8 mouse cellular contexts compared by ENCODE assay signal in genomic region chr4:54966161-54966806, GRCm38 (mm10). TPM values are rescaled to one million over a fixed set of nuclear protein-coding genes. Genes with fewer than 3 reads are reported as not detected.
DNase-seq lines count a peak whose midpoint lies in the region; ATAC-seq and TF ChIP-seq lines count a peak whose summit lies in the region.

No protein-coding gene starts in this region.

- 76% methylated on average over 17 of the region's 17 CpGs for WGBS in midbrain, embryonic 13.5 days
- 84% methylated on average over 17 of the region's 17 CpGs for WGBS in midbrain, embryonic 10.5 days
- WGBS in embryonic facial prominence, embryonic 12.5 days: 51% methylated on average over 17 of the region's 17 CpGs
- 33% methylated on average over 17 of the region's 17 CpGs for WGBS in stomach, postnatal 0 days

- no peaks in the 10 kb centered on the region for H3K27me3 ChIP-seq in midbrain, embryonic 13.5 days
- no peaks in the 10 kb centered on the region for H3K27me3 ChIP-seq in midbrain, embryonic 10.5 days (ENCODE audit: low read depth, poor library complexity, severe bottlenecking)
- no peaks in the 10 kb centered on the region for H3K27me3 ChIP-seq in embryonic facial prominence, embryonic 12.5 days
- no peaks in the 10 kb centered on the region for H3K27me3 ChIP-seq in stomach, postnatal 0 days (ENCODE audit: control insufficient read depth, insufficient read depth, low read length)

- H3K36me3 ChIP-seq in midbrain, embryonic 13.5 days: peaks cover 38% of the 10 kb centered on the region
- peaks cover 90% of the 10 kb centered on the region for H3K36me3 ChIP-seq in midbrain, embryonic 10.5 days
- peaks cover 24% of the 10 kb centered on the region; the same call in 1 of the 2 replicates for H3K36me3 ChIP-seq in embryonic facial prominence, embryonic 12.5 days
- no peaks in the 10 kb centered on the region for H3K36me3 ChIP-seq in stomach, postnatal 0 days (ENCODE audit: control insufficient read depth, insufficient read depth, low read length)

- H3K9ac ChIP-seq in midbrain, embryonic 13.5 days (replicated peaks): 0 out of 2 replicates have a peak overlapping the region, but pooled peaks have one; percentile 17
- H3K9ac ChIP-seq in embryonic facial prominence, embryonic 12.5 days: no peak overlapping the region
- H3K9ac ChIP-seq in stomach, postnatal 0 days (ENCODE audit: low read length): peak overlapping the region; percentile 18; the same call in 1 of the 2 replicates

- TF ChIP-seq CTCF in layer of hippocampus, adult 2 months (conservative IDR thresholded peaks at IDR 0.05): no peak
- TF ChIP-seq CTCF in stomach, postnatal 0 days (IDR thresholded peaks at IDR 0.05; ENCODE audit: low read depth): no peak

- H3K9me3 ChIP-seq in midbrain, embryonic 13.5 days: no peaks in the 10 kb centered on the region
- H3K9me3 ChIP-seq in midbrain, embryonic 10.5 days (replicated peaks): no peaks in the 10 kb centered on the region
- no peaks in the 10 kb centered on the region for H3K9me3 ChIP-seq in embryonic facial prominence, embryonic 12.5 days
- no peaks in the 10 kb centered on the region for H3K9me3 ChIP-seq in stomach, postnatal 0 days (ENCODE audit: control insufficient read depth, low read length)

- no peak for TF ChIP-seq EP300 in stomach, postnatal 0 days (optimal IDR thresholded peaks at IDR 0.05)

- peak; percentile 47; the same call in 1 of the 2 replicates for ATAC-seq in midbrain, embryonic 13.5 days
- ATAC-seq in embryonic facial prominence, embryonic 12.5 days (ENCODE audit: insufficient number of reproducible peaks, insufficient read depth, low FRiP score, low TSS enrichment): no peak; the same call in 1 of the 2 replicates
- peak; percentile 80 for ATAC-seq in stomach, postnatal 0 days (ENCODE audit: low FRiP score, low TSS enrichment)

- intact Hi-C loops in heart, postnatal 14 days (cut with DNase I): loop anchor here (2.0 to 5.0 kb wide), 2 partner anchors 17 to 36 kb away; no protein-coding TSS in a partner anchor

- no peak overlapping the region for H3K4me3 ChIP-seq in midbrain, embryonic 13.5 days (replicated peaks)
- no peak overlapping the region for H3K4me3 ChIP-seq in midbrain, embryonic 10.5 days
- H3K4me3 ChIP-seq in embryonic facial prominence, embryonic 12.5 days: no peak overlapping the region
- peak overlapping the region; percentile 48 for H3K4me3 ChIP-seq in layer of hippocampus, adult 2 months
- no peak overlapping the region for H3K4me3 ChIP-seq in stomach, postnatal 0 days (ENCODE audit: low read depth, low read length)

- no peak for DNase-seq in midbrain, embryonic 10.5 days (ENCODE audit: low spot score)
- DNase-seq in heart, postnatal 14 days: peak; percentile 49
- DNase-seq in layer of hippocampus, adult 2 months (ENCODE audit: low spot score in 2 of 2): peak; percentile 53 to 63
- DNase-seq in lung, postnatal 10 days: peak; percentile 82
- DNase-seq in stomach, postnatal 0 days (ENCODE audit: low spot score): peak; percentile 48
- no peak for DNase-seq in testis, postnatal 14 days (ENCODE audit: low spot score)

- peaks cover 64% of the 10 kb centered on the region for H3K4me1 ChIP-seq in midbrain, embryonic 13.5 days (replicated peaks)
- peaks cover 19% of the 10 kb centered on the region; the same call in 1 of the 2 replicates for H3K4me1 ChIP-seq in midbrain, embryonic 10.5 days
- H3K4me1 ChIP-seq in embryonic facial prominence, embryonic 12.5 days: peaks cover 29% of the 10 kb centered on the region
- H3K4me1 ChIP-seq in stomach, postnatal 0 days (replicated peaks; ENCODE audit: control insufficient read depth, insufficient read depth): 0 out of 2 replicates have a peak, but pooled peaks cover 3% of the 10 kb centered on the region

- peak overlapping the region; percentile 47 for H3K27ac ChIP-seq in midbrain, embryonic 13.5 days
- no peak overlapping the region for H3K27ac ChIP-seq in midbrain, embryonic 10.5 days (replicated peaks)
- peak overlapping the region; percentile 54 for H3K27ac ChIP-seq in embryonic facial prominence, embryonic 12.5 days
- peak overlapping the region; percentile 60 for H3K27ac ChIP-seq in layer of hippocampus, adult 2 months
- H3K27ac ChIP-seq in stomach, postnatal 0 days (replicated peaks): peak overlapping the region; percentile 56

- no peak overlapping the region for H3K4me2 ChIP-seq in midbrain, embryonic 13.5 days (replicated peaks)
- 0 out of 2 replicates have a peak overlapping the region, but pooled peaks have one; percentile 9 for H3K4me2 ChIP-seq in embryonic facial prominence, embryonic 12.5 days (replicated peaks)
- H3K4me2 ChIP-seq in stomach, postnatal 0 days (replicated peaks; ENCODE audit: low read depth): peak overlapping the region; percentile 46

RNA-seq across cellular contexts. Expression of gene Zfp462, which starts 21.4 kb away (rescaled TPM):
- 22.6 and 23.1 TPM in 2 replicates for polyA plus RNA-seq in midbrain, embryonic 13.5 days (2015; fragmentation: Nextera tagmentation; extraction: Ambion mirVana)
- polyA plus RNA-seq in midbrain, embryonic 10.5 days (2016; fragmentation: Nextera tagmentation; extraction: Ambion mirVana): 13.9 and 15.7 TPM in 2 replicates
- 10.4 and 12.2 TPM in 2 replicates for polyA plus RNA-seq in embryonic facial prominence, embryonic 12.5 days (2016; fragmentation: Nextera tagmentation; extraction: Ambion mirVana)
- 10 to 100 TPM; 13.0 TPM for total RNA-seq in heart, postnatal 14 days (2021)
- total RNA-seq in layer of hippocampus, adult 2 months (2021): 10 to 100 TPM; 66.7 to 68.8 TPM
- 0.93 and 1.1 TPM in 2 replicates for polyA plus RNA-seq in stomach, postnatal 0 days (2015; fragmentation: Nextera tagmentation; extraction: Ambion mirVana)

Comparison
In these comparisons a context has a peak if more than half of its experiments do, and no peak if none do; other contexts are left out.
1. DNase-seq: peak in heart, postnatal 14 days (2 of 2), layer of hippocampus, adult 2 months (2 of 2), lung, postnatal 10 days (single experiment) and stomach, postnatal 0 days (single experiment); none in midbrain, embryonic 10.5 days (single experiment) and testis, postnatal 14 days (single experiment).